Mouse (Mus musculus) urinary bladder, postnatal 25 days (tissue): ENCODE measurements around the gene Gabrg2.

Experiments
- DNase-seq: peaks from one replicate; pipeline ENCODE4 v3.0.0; 2022; ENCODE audit warnings: low spot score

Gene Gabrg2

GRCm38 (mm10) chr11:42000190-42001098 is at the start of gene Gabrg2:
Gene Gabrg2 (minus strand): TSS chr11:42000857.
- no peak for DNase-seq

- no peak for DNase-seq
These were observed 47.5 kb upstream of the Gabrg2 start for GRCm38 (mm10) chr11:42048201-42048600.

- peak; percentile 56 for DNase-seq
These were observed 1.2 kb downstream of the Gabrg2 start for GRCm38 (mm10) chr11:41999468-41999881.

- no peak for DNase-seq
These were observed 20.5 kb downstream of the Gabrg2 start for GRCm38 (mm10) chr11:41980152-41980551.

- no peak for DNase-seq
These were observed 32.1 kb downstream of the Gabrg2 start for GRCm38 (mm10) chr11:41968595-41968994.

GRCm38 (mm10) chr11:41962706-41963105 is 38.0 kb downstream of the Gabrg2 start:
- DNase-seq, result no peak

GRCm38 (mm10) chr11:41953550-41953949 is 47.1 kb downstream of the Gabrg2 start:
- no peak for DNase-seq

GRCm38 (mm10) chr11:41951898-41952297 is 48.8 kb downstream of the Gabrg2 start:
- no peak for DNase-seq

- no peak for DNase-seq
These were observed 55.2 kb downstream of the Gabrg2 start for GRCm38 (mm10) chr11:41945471-41945870.

- no peak for DNase-seq
These were observed 62.7 kb downstream of the Gabrg2 start for GRCm38 (mm10) chr11:41937979-41938378.

GRCm38 (mm10) chr11:41918864-41919263 is 81.8 kb downstream of the Gabrg2 start:
- no peak for DNase-seq

- DNase-seq, result no peak
These were observed 86.6 kb downstream of the Gabrg2 start for GRCm38 (mm10) chr11:41914066-41914465.

- DNase-seq, result no peak
These were observed 97.0 kb downstream of the Gabrg2 start for GRCm38 (mm10) chr11:41903661-41904060.
